Mouse (Mus musculus): ENCODE data around the gene Rftn1.

Gene Rftn1

GRCm38 (mm10) chr17:50019819-50020210 lies 170.7 kb downstream of the Rftn1 start:
- in situ Hi-C loops (cut with MboI; ENCODE audit: low pct_unique_long_range_greater_than_20kb in 1 of 2, low sequenced_read_pairs in 2 of 2, unreplicated experiment in 1 of 2) = no loop called here

DNA sequence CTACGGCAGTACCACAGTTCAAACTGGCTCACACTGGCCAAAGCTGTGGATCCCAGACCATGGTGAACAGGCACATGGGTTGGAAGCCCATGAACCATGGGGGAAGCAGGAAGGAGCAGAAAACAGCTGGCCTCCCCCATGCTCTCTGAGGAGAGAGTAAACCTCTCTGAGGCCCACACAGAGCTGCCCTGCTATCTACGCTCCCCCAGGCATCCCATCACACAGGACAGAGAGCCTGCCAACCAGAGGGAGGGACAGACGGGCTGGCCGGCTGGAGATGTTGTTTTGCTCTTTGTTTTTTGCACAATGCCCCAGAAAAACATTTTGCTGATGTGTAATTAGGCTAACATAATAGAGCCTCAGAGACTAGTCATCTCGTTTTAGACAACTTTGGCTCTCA lies 171.4 kb downstream of the Rftn1 start:
- in situ Hi-C loops (cut with MboI; ENCODE audit: low pct_unique_long_range_greater_than_20kb in 1 of 2, low sequenced_read_pairs in 2 of 2, unreplicated experiment in 1 of 2) = no loop called here

DNA sequence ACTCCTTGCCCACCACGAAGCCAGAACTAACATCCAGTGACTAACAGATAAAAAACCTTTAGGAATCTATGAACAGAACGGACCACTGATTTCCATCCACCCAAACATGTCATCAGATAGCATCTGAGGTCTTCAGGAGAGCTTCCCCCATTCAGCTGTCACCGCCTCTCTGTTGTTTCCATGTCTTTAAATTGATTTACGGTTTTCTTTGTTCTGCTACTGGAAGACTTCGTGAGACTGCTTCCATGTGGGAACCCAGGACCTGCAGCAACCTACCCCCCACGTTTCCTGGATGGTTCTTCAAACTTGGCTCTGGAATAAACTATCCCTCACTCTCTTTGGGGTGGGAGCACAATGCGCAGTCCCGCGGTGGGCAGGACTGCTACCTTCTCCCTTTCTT lies 175.8 kb downstream of the Rftn1 start:
- in situ Hi-C loops (cut with MboI; ENCODE audit: low pct_unique_long_range_greater_than_20kb in 1 of 2, low sequenced_read_pairs in 2 of 2, unreplicated experiment in 1 of 2) = no loop called here

DNA sequence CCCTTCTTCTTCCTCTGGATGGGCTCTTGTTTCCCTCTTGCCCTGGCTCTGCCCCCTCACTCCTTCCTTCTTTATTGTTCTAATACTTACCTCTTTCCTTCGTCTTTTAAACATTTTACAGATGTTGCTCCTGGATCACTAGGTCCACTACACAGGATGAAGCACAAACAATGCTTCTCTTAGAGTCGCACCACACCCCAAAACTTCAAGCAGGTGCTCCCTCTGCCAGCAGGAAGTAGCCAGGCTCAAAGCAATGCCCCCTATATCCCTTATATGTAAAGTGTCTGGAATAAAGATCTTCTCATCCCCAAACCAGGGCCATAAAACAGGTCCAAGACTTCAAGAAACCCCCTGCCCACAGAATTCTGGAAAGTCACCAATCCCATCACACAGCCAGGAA lies 176.6 kb downstream of the Rftn1 start:
- in situ Hi-C loops (cut with MboI; ENCODE audit: low pct_unique_long_range_greater_than_20kb in 1 of 2, low sequenced_read_pairs in 2 of 2, unreplicated experiment in 1 of 2) = no loop called here

DNA sequence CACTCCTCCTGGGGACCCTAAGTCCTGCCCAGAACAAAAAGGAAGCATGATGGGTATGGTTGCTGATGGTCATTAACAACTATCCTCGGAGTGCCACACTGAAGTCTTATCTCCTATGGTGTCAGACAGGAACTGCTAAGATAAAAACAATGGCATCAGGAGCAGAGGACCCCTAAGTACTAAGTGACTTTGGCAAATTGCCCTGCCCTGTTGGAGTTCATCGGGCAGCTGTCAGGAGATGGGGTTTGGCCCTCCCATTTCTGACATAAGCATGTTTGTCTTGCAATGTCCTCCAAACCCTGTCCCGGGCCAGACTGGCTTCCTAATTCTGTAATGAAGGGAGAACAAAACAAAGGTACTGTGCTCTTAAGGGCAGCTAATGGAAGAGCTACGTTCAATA lies 180.4 kb downstream of the Rftn1 start:
- in situ Hi-C loops (cut with MboI; ENCODE audit: low pct_unique_long_range_greater_than_20kb in 1 of 2, low sequenced_read_pairs in 2 of 2, unreplicated experiment in 1 of 2) = no loop called here

DNA sequence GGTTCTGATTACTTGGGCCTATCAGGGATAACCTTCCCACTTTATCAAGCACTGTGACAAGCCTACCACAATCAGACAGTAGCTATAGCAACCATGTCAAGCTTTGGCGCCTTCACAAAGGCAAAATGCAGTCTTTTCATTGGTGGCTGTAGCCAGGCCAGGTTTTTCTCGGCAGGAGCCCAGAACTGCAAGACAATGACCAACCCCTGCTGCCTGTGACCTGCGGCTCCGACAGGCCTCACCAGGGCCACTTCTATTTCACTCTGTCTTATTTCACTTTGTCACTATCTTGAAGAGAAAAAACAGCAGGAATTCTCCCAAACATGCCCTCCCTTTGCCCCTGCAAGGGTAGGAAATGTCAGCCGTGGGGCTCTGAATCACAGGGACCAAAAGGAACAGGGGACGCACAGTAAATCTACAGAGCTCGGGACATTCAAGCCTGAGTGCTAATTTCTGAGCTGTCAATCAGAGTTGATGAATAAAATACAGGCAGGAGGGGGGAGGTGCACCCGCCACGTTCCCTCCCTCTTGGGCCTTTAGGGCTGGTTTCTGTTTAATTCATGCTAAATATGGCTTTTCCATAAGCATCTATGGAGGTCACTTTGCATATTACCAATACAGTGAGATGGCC lies 183.6 kb downstream of the Rftn1 start:
- in situ Hi-C loops (cut with MboI; ENCODE audit: low pct_unique_long_range_greater_than_20kb in 1 of 2, low sequenced_read_pairs in 2 of 2, unreplicated experiment in 1 of 2) = no loop called here

DNA sequence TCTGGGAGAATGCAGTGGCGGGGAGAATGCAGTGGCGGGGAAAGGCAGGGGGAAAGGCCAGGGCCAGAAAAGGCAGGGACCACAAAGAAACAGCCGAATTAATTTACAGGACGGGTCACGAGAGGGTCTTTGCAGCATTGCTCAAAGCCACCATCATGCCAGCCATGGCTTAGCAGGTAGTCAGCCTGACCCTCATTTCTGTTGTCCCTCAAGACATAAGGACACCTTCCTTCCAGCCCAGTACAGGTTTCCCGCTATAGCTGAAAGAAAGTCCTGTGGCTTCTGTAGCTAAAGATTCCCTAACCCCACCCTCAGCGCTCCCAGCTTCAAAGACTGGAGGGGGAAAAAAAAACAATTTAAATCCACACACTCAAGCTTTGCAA lies 184.1 kb downstream of the Rftn1 start:
- in situ Hi-C loops (cut with MboI; ENCODE audit: low pct_unique_long_range_greater_than_20kb in 1 of 2, low sequenced_read_pairs in 2 of 2, unreplicated experiment in 1 of 2) = no loop called here

DNA sequence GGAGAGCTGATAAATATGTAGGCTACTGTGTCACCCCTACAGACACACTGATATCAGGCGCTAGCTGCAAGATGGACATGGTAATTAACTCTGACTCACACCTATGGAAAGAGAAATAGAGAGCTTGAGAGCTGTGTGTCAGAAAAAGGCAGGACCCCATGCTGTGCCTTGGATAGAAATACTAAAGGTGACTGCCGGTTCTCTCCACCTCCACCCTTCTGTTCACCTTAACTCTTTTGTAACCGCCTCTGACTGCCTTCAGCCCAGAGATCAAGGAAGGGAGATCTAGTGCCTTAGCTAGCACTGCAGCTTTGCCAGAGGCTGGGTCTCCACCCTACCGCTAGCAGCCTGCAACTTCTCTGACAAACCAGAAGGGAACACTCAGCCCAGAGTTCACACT lies 187.3 kb downstream of the Rftn1 start:
- in situ Hi-C loops (cut with MboI; ENCODE audit: low pct_unique_long_range_greater_than_20kb in 1 of 2, low sequenced_read_pairs in 2 of 2, unreplicated experiment in 1 of 2) = no loop called here

GRCm38 (mm10) chr17:50002171-50002570 lies 188.3 kb downstream of the Rftn1 start:
- in situ Hi-C loops (cut with MboI; ENCODE audit: low pct_unique_long_range_greater_than_20kb in 1 of 2, low sequenced_read_pairs in 2 of 2, unreplicated experiment in 1 of 2) = no loop called here

GRCm38 (mm10) chr17:50001754-50002153 lies 188.7 kb downstream of the Rftn1 start:
- in situ Hi-C loops (cut with MboI; ENCODE audit: low pct_unique_long_range_greater_than_20kb in 1 of 2, low sequenced_read_pairs in 2 of 2, unreplicated experiment in 1 of 2) = no loop called here

GRCm38 (mm10) chr17:50000580-50000979 lies 189.9 kb downstream of the Rftn1 start:
- in situ Hi-C loops (cut with MboI; ENCODE audit: low pct_unique_long_range_greater_than_20kb in 1 of 2, low sequenced_read_pairs in 2 of 2, unreplicated experiment in 1 of 2) = no loop called here

DNA sequence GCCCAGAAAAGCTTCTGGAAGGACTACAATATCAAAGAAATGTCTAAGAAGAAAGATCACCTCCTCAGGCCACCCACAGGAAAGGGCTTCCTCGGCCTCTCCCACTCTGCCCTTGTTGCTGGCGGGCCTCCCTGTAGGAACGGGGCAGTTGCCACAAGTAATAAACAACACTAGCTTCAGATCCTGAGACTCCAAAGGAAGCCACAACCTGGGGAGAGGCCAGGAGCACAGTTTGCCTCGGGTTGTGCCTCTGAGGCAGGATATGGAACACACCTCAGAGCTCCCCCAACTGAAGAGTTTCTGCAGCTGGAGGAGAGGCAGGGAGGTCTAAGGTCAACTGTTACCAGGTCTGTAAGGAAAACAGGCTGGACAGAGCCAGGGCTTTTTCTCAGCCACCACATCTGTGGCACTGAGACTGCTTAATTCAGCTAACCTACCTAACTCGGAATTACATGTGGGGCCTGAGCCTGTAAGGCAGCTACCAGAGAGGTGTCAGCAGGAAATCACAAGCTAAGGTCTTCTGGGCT lies 193.8 kb downstream of the Rftn1 start:
- in situ Hi-C loops (cut with MboI; ENCODE audit: low pct_unique_long_range_greater_than_20kb in 1 of 2, low sequenced_read_pairs in 2 of 2, unreplicated experiment in 1 of 2) = no loop called here

- in situ Hi-C loops (cut with MboI; ENCODE audit: low pct_unique_long_range_greater_than_20kb in 1 of 2, low sequenced_read_pairs in 2 of 2, unreplicated experiment in 1 of 2) = no loop called here
Observed at GRCm38 (mm10) chr17:49996097-49996496, 194.4 kb downstream of the Rftn1 start.

DNA sequence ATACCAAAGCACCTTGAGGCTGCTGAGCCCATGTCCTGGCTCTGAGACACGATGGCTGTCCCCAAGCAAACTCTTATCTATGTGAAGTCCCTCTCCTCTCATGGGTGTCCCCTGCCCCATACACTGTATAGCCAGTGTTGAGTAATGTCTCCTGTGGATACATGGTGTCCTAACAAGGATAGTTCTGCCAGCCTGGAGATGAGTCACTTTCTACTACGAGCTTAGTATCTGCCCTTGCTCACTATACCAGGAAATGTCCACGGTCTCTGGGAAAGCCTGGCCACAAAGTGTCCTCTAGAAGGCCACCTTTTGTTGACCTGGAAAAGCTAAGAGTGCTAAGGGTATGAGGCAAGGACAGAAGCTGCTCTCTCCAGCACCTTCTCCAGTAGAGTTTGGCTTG lies 195.2 kb downstream of the Rftn1 start:
- in situ Hi-C loops (cut with MboI; ENCODE audit: low pct_unique_long_range_greater_than_20kb in 1 of 2, low sequenced_read_pairs in 2 of 2, unreplicated experiment in 1 of 2) = no loop called here

DNA sequence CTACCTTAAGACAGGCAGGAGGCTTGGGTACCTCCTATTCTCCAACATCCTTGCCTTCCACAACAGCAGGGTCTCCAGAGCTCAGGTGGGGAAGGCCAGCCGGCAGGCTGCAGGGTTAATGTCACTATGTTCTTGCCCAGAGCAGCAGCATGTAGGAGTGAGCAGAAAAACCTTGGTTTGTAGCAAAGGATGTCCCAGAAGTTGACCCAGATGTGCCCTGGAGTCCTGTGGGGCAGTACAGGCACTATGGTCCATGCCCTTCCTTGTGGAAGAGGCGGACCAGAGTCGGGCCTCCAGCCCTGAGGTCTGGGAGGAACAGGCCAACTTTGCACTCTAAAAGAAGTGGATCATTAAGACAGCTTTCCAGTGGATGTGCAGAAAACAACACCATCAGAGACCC lies 196.8 kb downstream of the Rftn1 start:
- in situ Hi-C loops (cut with MboI; ENCODE audit: low pct_unique_long_range_greater_than_20kb in 1 of 2, low sequenced_read_pairs in 2 of 2, unreplicated experiment in 1 of 2) = no loop called here

DNA sequence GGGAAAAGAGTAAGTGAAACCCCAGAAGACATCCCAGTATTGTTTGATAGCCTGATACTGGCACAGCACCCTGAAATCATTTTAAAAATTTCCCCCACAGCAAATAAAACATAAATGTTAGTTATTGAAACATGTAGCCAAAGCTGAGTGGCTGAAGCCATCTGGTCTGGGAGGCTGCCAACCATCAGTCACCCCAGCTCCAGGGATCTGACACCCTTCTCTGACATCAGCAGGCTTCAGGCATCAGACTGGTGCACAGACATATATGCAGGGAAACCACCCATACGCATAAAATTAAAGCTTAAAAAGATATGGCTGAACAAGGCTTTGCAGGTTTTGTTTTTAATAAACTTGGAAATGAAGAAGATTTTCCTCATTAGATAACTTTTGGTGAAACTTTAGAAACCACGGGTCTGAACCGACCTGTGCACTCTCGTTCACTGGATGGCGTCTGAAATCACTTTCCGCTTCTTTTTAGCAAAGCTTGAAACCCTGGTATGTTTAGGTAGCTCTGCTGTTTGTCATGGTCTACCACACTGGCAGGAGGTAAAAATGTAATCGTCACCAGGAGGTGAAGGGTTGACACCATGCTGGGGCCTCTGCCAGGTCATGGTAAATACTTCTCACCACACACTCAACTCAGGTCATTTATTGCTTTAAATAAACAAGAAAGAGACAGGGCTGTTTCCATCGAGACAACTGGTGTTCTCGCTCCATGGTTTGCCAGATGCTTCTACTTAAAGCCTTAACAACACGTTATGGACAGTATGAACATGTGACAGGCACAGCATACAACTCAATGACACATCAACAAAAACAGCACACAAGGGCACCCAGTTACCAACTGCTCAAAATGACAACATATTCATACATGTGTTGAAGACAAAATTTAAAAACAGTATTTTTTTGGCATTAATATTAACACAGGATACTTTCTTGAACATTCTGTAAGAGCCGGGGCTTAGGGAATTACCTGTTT lies 197.6 kb downstream of the Rftn1 start:
- in situ Hi-C loops (cut with MboI; ENCODE audit: low pct_unique_long_range_greater_than_20kb in 1 of 2, low sequenced_read_pairs in 2 of 2, unreplicated experiment in 1 of 2) = no loop called here

GRCm38 (mm10) chr17:49989583-49989982 lies 200.9 kb downstream of the Rftn1 start:
- in situ Hi-C loops (cut with MboI; ENCODE audit: low pct_unique_long_range_greater_than_20kb in 1 of 2, low sequenced_read_pairs in 2 of 2, unreplicated experiment in 1 of 2) = no loop called here

DNA sequence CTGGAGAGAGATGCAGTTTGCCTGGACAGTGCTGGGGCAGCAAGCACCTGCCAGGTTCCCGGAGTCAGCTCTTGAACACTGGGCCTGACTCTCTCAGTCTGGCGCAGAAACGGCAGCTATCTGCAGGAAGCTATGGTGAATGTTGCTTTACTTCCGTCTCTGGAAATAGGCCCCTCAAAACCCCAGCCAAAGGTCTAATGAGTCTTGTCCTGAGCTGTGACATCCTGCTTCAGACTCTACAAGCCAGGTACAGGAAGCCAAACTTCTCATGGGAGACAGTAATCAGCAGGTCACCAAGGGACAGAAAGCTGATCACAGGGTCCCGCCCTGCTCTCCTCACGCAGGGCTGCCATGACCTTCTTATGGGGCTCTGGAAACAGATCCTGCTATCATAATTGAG lies 203.4 kb downstream of the Rftn1 start:
- in situ Hi-C loops (cut with MboI; ENCODE audit: low pct_unique_long_range_greater_than_20kb in 1 of 2, low sequenced_read_pairs in 2 of 2, unreplicated experiment in 1 of 2) = no loop called here

DNA sequence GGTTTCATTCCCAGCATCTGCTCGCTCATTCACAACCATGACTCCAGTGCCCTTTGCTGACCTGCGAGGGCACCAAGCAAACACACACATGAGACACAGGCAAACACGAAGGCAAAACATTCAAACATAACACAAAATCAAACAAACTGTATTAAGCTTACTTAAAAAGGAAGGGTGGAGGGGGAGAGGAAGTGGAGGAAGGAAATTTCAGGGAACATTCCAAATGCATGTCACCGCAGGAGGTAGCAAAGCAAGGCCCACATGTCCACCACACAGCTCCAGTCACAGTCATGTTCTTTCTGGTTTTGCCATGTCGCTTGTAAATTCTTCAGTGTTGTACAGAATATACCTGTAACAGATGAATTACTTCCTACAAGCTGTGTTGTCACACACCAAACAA lies 207.0 kb downstream of the Rftn1 start:
- in situ Hi-C loops (cut with MboI; ENCODE audit: low pct_unique_long_range_greater_than_20kb in 1 of 2, low sequenced_read_pairs in 2 of 2, unreplicated experiment in 1 of 2) = no loop called here

Measured in mouse embryonic stem cell (cell line).